Mouse (Mus musculus) embryonic facial prominence, embryonic 15.5 days (tissue): Measurements from ENCODE around the gene Mrps26. TPM values are rescaled to one million over a fixed set of nuclear protein-coding genes. Genes with fewer than 3 reads are reported as not detected.

Experiments
- ATAC-seq: fragments of 200-750 bp; cut with Nextera tagmentation; 2 replicates; pipeline ENCODE4 v1.8.0; 2017; ENCODE audit warnings: low read depth, moderate TSS enrichment; ENCODE audit not compliant: insufficient number of reproducible peaks, low FRiP score, low TSS enrichment
- H3K27ac ChIP-seq: fragments of 300-500 bp; sonication (generic); replicated peaks from 2 replicates; pipeline ENCODE4 v1.5.1; 2015; ENCODE audit warnings: mild to moderate bottlenecking, inconsistent platforms
- H3K27me3 ChIP-seq: fragments of 300-500 bp; sonication (generic); 2 replicates; pipeline ENCODE4 v1.6.1; 2015; ENCODE audit warnings: inconsistent platforms
- H3K36me3 ChIP-seq: fragments of 300-500 bp; sonication (generic); 2 replicates; pipeline ENCODE4 v1.6.1; 2015; ENCODE audit warnings: mild to moderate bottlenecking, inconsistent platforms
- H3K4me1 ChIP-seq: fragments of 300-500 bp; sonication (generic); 2 replicates; pipeline ENCODE4 v1.6.1; 2015; ENCODE audit warnings: inconsistent platforms
- H3K4me2 ChIP-seq: fragments of 300-500 bp; sonication (generic); replicated peaks from 2 replicates; pipeline ENCODE4 v1.6.1; 2015; ENCODE audit warnings: mild to moderate bottlenecking, inconsistent platforms
- H3K4me3 ChIP-seq: fragments of 300-500 bp; sonication (generic); replicated peaks from 2 replicates; pipeline ENCODE4 v1.5.1; 2015; ENCODE audit warnings: mild to moderate bottlenecking, inconsistent platforms
- H3K9ac ChIP-seq: fragments of 300-500 bp; sonication (generic); 2 replicates; pipeline ENCODE4 v1.6.1; 2015; ENCODE audit warnings: inconsistent platforms
- H3K9me3 ChIP-seq: fragments of 300-500 bp; sonication (generic); replicated peaks from 2 replicates; pipeline ENCODE4 v1.6.1; 2016; ENCODE audit warnings: inconsistent platforms
- WGBS: fragments of 180-500 bp; shearing (Covaris S2); methylation state at CpG from one replicate; pipeline ENCODE4 v1.1.7; 2015; 5-methylcytosine and 5-hydroxymethylcytosine counted together
- microRNA-seq: library from miRNA; unstranded; fragments of <30 nt; microRNA quantifications from one replicate; pipeline ENCODE4, GENCODE M21; 2016; ENCODE audit warnings: borderline number of aligned reads
- polyA plus RNA-seq: library from polyadenylated mRNA; unstranded; fragments of >200 nt; fragmentation: Nextera tagmentation; extraction: Ambion mirVana; gene quantifications from 2 replicates; pipeline ENCODE4 v1.2.1, GENCODE M21; 2015

Mrps26 gene
- polyA plus RNA-seq, 1 experiment from 2014 or later: 102 TPM

- Histone ChIP-seq H3K4me1 (no peaks in the 10 kb centered on the region), H3K27ac (no peak overlapping the region), H3K4me3 (no peak overlapping the region), H3K4me2 (no peak overlapping the region), H3K9ac (no peak overlapping the region), H3K27me3 (no peaks in the 10 kb centered on the region), H3K36me3 (peaks cover 29% of the 10 kb centered on the region), H3K9me3 (no peaks in the 10 kb centered on the region)
- 89% methylated on average over 2 of the region's 2 CpGs for WGBS
- no peak for ATAC-seq
Measured at GRCm38 (mm10) chr2:130589761-130590160, 26.2 kb downstream of the Mrps26 start.

DNA sequence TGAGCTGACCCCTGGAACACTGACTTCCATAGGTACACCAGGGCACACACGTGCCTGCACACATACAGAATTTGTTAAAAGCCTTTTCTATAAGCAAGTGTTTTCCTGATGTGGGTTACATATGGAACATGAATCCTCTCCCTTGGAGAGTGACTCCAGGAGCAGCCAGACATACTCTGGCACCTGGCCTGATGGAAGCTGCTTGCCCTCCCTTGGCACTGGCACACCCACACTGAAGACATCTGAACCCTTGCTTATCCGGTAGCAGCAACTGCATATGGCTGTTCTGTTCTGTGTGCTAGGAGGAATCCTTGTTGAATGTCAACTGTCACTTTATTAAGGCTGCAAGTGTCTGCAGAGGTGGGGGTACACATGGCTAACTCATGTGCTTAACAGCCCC, 27.5 kb downstream of the Mrps26 start:
- Histone ChIP-seq H3K4me3 (no peak overlapping the region), H3K27ac (no peak overlapping the region), H3K36me3 (peaks cover 42% of the 10 kb centered on the region), H3K27me3 (no peaks in the 10 kb centered on the region), H3K9ac (no peak overlapping the region), H3K9me3 (no peaks in the 10 kb centered on the region), H3K4me2 (no peak overlapping the region), H3K4me1 (no peaks in the 10 kb centered on the region)
- 90% methylated on average over 2 of the region's 2 CpGs for WGBS
- ATAC-seq: no peak

- Histone ChIP-seq H3K4me2 (no peak overlapping the region), H3K27me3 (no peaks in the 10 kb centered on the region), H3K27ac (no peak overlapping the region), H3K9ac (no peak overlapping the region), H3K4me3 (no peak overlapping the region), H3K9me3 (no peaks in the 10 kb centered on the region), H3K36me3 (peaks cover 76% of the 10 kb centered on the region), H3K4me1 (no peaks in the 10 kb centered on the region)
- WGBS: 83% methylated on average over 1 of the region's 1 CpGs
- no peak for ATAC-seq
Measured at GRCm38 (mm10) chr2:130595596-130595995, 32.1 kb downstream of the Mrps26 start.

DNA sequence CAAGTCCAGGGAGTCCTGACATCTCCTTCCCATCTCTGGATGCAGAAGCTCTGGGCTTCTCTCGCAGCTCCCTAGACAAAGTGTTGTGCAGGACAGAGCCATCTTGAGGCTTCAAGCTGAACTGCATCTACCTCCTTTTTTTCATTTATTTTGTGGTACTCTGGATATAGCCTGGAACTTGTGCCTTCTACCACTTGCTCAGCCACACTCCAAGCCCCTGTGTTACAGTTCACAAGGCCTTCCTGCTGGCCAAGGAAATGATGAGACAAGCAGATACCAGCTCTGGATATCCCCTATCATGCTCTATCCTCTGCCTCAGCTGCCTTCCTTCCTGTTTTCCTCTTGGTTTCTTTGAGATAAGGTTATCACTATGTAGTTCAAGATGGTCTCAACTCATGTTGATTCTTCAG, 34.1 kb downstream of the Mrps26 start:
- H3K27ac ChIP-seq: no peak overlapping the region
- H3K4me2 ChIP-seq: no peak overlapping the region
- peaks cover 82% of the 10 kb centered on the region for H3K36me3 ChIP-seq
- ATAC-seq: no peak
- H3K9ac ChIP-seq: no peak overlapping the region
- H3K27me3 ChIP-seq: no peaks in the 10 kb centered on the region
- H3K4me3 ChIP-seq: no peak overlapping the region
- no peaks in the 10 kb centered on the region for H3K4me1 ChIP-seq
- H3K9me3 ChIP-seq: no peaks in the 10 kb centered on the region
- 15% methylated on average over 1 of the region's 1 CpGs for WGBS

GRCm38 (mm10) chr2:130598399-130598798, 34.9 kb downstream of the Mrps26 start:
- H3K4me1 ChIP-seq: no peaks in the 10 kb centered on the region
- no peaks in the 10 kb centered on the region for H3K27me3 ChIP-seq
- H3K36me3 ChIP-seq: peaks cover 85% of the 10 kb centered on the region
- no peak overlapping the region for H3K27ac ChIP-seq
- H3K9me3 ChIP-seq: no peaks in the 10 kb centered on the region
- H3K4me2 ChIP-seq: no peak overlapping the region
- no peak for ATAC-seq
- H3K4me3 ChIP-seq: no peak overlapping the region
- H3K9ac ChIP-seq: no peak overlapping the region
- WGBS: 76% methylated on average over 3 of the region's 3 CpGs

- H3K36me3 ChIP-seq: peaks cover 62% of the 10 kb centered on the region
- H3K4me3 ChIP-seq: no peak overlapping the region
- H3K27ac ChIP-seq: no peak overlapping the region
- no peaks in the 10 kb centered on the region for H3K4me1 ChIP-seq
- H3K9ac ChIP-seq: no peak overlapping the region
- ATAC-seq: no peak
- WGBS: 92% methylated on average over 4 of the region's 4 CpGs
- no peak overlapping the region for H3K4me2 ChIP-seq
- H3K9me3 ChIP-seq: no peaks in the 10 kb centered on the region
- H3K27me3 ChIP-seq: no peaks in the 10 kb centered on the region
Measured at GRCm38 (mm10) chr2:130602195-130602594, 38.7 kb downstream of the Mrps26 start.

DNA sequence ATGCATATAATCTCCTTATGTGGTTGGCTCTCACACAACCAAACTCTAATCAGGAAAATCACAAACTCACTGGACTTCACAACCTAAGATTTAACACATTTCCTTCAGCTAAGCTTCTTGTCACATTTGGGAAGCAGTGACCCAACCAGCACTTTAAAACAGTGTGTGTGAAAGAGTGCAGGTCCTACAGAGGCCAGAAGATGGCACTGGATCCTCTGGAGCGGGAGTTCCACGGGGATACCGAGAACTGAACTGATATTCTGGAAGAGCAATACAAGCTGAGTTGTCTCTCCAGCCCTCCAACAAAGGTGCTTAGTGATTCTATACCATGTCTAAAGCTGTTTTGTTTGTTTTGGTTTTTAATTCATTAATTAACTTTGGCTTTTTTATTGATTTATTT, 49.5 kb downstream of the Mrps26 start:
- Histone ChIP-seq H3K27ac (no peak overlapping the region), H3K9me3 (no peaks in the 10 kb centered on the region), H3K4me2 (no peak overlapping the region), H3K27me3 (no peaks in the 10 kb centered on the region), H3K4me3 (no peak overlapping the region), H3K4me1 (no peaks in the 10 kb centered on the region), H3K9ac (no peak overlapping the region), H3K36me3 (peaks cover 29% of the 10 kb centered on the region)
- ATAC-seq: no peak
- 62% methylated on average over 3 of the region's 3 CpGs for WGBS

Small RNA genes within 50 kb of the gene (microRNA-seq; reads per million reads assigned to microRNA genes)
- gene Gm23876: not detected

Other genes with a start within 250 kb of the Mrps26 start
- 123 and 141 TPM in 2 replicates for gene Cpxm1, start 166.2 kb upstream of the Mrps26 start, polyA plus RNA-seq
- gene Gm28372, start 158.5 kb upstream of the Mrps26 start, polyA plus RNA-seq: not detected in 2 replicates
- 0.24 TPM in 1 of 2 replicates, not detected in the other for gene 1700020A23Rik, start 158.5 kb upstream of the Mrps26 start, polyA plus RNA-seq
- gene Tmem239, start 157.3 kb upstream of the Mrps26 start, polyA plus RNA-seq: not detected in 2 replicates
- 84.4 and 103 TPM in 2 replicates for gene Vps16, start 139.4 kb upstream of the Mrps26 start, polyA plus RNA-seq
- gene Pced1a, start 139.0 kb upstream of the Mrps26 start, polyA plus RNA-seq: 19.5 and 20.0 TPM in 2 replicates
- gene Ptpra, start 113.5 kb upstream of the Mrps26 start, polyA plus RNA-seq: 108 TPM in 2 replicates
- not detected in 2 replicates for gene Oxt, start 12.4 kb downstream of the Mrps26 start, polyA plus RNA-seq
- 0.53 TPM in 1 of 2 replicates, not detected in the other for gene Avp, start 18.8 kb downstream of the Mrps26 start, polyA plus RNA-seq
- 12.5 and 13.4 TPM in 2 replicates for gene Fastkd5, start 66.3 kb downstream of the Mrps26 start, polyA plus RNA-seq
- 11.8 TPM in 2 replicates for gene Ubox5, start 66.3 kb downstream of the Mrps26 start, polyA plus RNA-seq
- gene Lzts3, start 79.1 kb downstream of the Mrps26 start, polyA plus RNA-seq: 6.1 and 6.7 TPM in 2 replicates
- 76.8 and 77.8 TPM in 2 replicates for gene Ddrgk1, start 100.9 kb downstream of the Mrps26 start, polyA plus RNA-seq
- gene Itpa, start 103.9 kb downstream of the Mrps26 start, polyA plus RNA-seq: 96.6 and 101 TPM in 2 replicates
- 4.7 and 5.4 TPM in 2 replicates for gene Slc4a11, start 133.8 kb downstream of the Mrps26 start, polyA plus RNA-seq